In the genomic region with DNA sequence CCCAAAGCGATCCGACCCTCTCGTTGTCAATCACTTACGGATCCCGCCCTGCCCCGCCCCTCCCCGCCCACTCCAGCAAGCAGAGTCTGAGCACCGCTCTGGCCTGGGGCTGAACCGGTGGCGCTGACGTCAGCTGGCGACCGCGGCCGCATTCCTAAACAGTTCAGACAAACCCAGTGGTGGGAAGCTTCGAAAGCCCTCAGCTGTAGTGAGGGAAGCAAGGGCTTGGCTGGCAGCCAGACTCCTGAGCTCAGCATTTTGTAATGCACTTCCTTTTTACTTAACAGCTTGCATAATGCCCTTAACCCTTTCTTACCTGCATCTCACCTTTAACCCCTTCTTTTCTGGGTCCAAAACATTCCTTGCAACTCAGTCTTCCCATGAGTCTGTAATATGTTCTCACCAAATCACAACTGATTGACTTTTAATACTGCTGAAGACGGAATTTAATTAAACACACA, we compare ENCODE assay signal across 8 mouse cellular contexts.
DNase-seq lines count a peak whose midpoint lies in the region; ATAC-seq lines count a peak whose summit lies in the region.

No protein-coding gene starts in this region.

- H3K4me1 ChIP-seq in limb, embryonic 13.5 days, result peaks cover 21% of the 10 kb centered on the region
- H3K4me1 ChIP-seq in midbrain, embryonic 15.5 days, result peaks cover 44% of the 10 kb centered on the region

- no peaks in the 10 kb centered on the region for H3K36me3 ChIP-seq in limb, embryonic 13.5 days
- H3K36me3 ChIP-seq in midbrain, embryonic 15.5 days (replicated peaks), result no peaks in the 10 kb centered on the region

- H3K9ac ChIP-seq in limb, embryonic 13.5 days, result no peak overlapping the region
- H3K9ac ChIP-seq in midbrain, embryonic 15.5 days, result peak overlapping the region; percentile 17; the same call in 1 of the 2 replicates

- no peaks in the 10 kb centered on the region for H3K9me3 ChIP-seq in limb, embryonic 13.5 days
- no peaks in the 10 kb centered on the region for H3K9me3 ChIP-seq in midbrain, embryonic 15.5 days

- peak overlapping the region; percentile 25 for H3K4me3 ChIP-seq in limb, embryonic 13.5 days
- H3K4me3 ChIP-seq in midbrain, embryonic 15.5 days, result peak overlapping the region; percentile 31

- H3K27ac ChIP-seq in limb, embryonic 13.5 days, result no peak overlapping the region
- H3K27ac ChIP-seq in midbrain, embryonic 15.5 days, result no peak overlapping the region

- under 1% methylated on average over 17 of the region's 17 CpGs for WGBS in limb, embryonic 13.5 days
- 2% methylated on average over 17 of the region's 17 CpGs for WGBS in midbrain, embryonic 15.5 days

- ATAC-seq in erythroblast, adult 5-6 weeks (replicated peaks; ENCODE audit: low FRiP score, poor library complexity, severe bottlenecking), result 0 out of 2 replicates have a peak, but pooled peaks have one; percentile 46
- peak; percentile 100 for ATAC-seq in limb, embryonic 13.5 days (ENCODE audit: low FRiP score, low read depth)
- ATAC-seq in midbrain, embryonic 15.5 days (replicated peaks), result peak; percentile 97

- DNase-seq in 416B (ENCODE audit: low read depth), result peak; percentile 99
- peak; percentile 75 to 85 for DNase-seq in adrenal gland, postnatal 4 days (ENCODE audit: low spot score in 2 of 2)
- peak; percentile 97 for DNase-seq in heart, adult 9 months (ENCODE audit: low spot score in 2 of 2)
- DNase-seq in kidney, adult 9 months, result peak; percentile 99
- DNase-seq in spleen, adult 18-20 months, result peak; percentile 73 to 79

- H3K4me2 ChIP-seq in limb, embryonic 13.5 days (replicated peaks), result peak overlapping the region; percentile 53
- peak overlapping the region; percentile 53 for H3K4me2 ChIP-seq in midbrain, embryonic 15.5 days

- no peaks in the 10 kb centered on the region for H3K27me3 ChIP-seq in limb, embryonic 13.5 days
- no peaks in the 10 kb centered on the region for H3K27me3 ChIP-seq in midbrain, embryonic 15.5 days (replicated peaks)

Comparison
In these comparisons a context has a peak if more than half of its experiments do, and no peak if none do; other contexts are left out.
1. ATAC-seq: peak in every context shown above with its lines; median percentile 100 in limb, embryonic 13.5 days; 97 in midbrain, embryonic 15.5 days; 46 in erythroblast, adult 5-6 weeks.